Comparison of ENCODE assay signal across 1 mouse cellular context in genomic region chr14:55520451-55521361, GRCm38 (mm10).
A peak's percentile ranks its signal among the peaks of the same experiment; 100 is the strongest.
TF ChIP-seq lines count a peak whose summit lies in the region.

No protein-coding gene starts in this region.

TF ChIP-seq in CH12.LX, 34 proteins besides CTCF, POLR2A, EP300 and RAD21:
- TF ChIP-seq ZC3H11A (IDR thresholded peaks at IDR 0.05; ENCODE audit: low read depth, low read length), result no peak
- peak; percentile 66; the same call in 1 of the 2 replicates for TF ChIP-seq UBTF (IDR thresholded peaks at IDR 0.05; ENCODE audit: low read depth, low read length)
